Mouse (Mus musculus): ENCODE measurements at regions not wholly inside any gene's neighbourhood (a gene's known extent, or its start where the extent isn't known, plus 50 kb on each side); places are given as distances from the start of the nearest gene placed in this dataset.
A peak's percentile ranks its signal among the peaks of the same experiment; 100 is the strongest.

- intact Hi-C loops (cut with DNase I): no loop called here
- no peaks in the 10 kb centered on the region for H3K79me2 ChIP-seq (replicated peaks; ENCODE audit: control insufficient read depth, insufficient read depth, low read length)
- no peaks in the 10 kb centered on the region for H3K4me1 ChIP-seq (ENCODE audit: control insufficient read depth, insufficient read depth, low read length)
- H3K9ac ChIP-seq (ENCODE audit: low read depth, low read length): no peak overlapping the region
- H3K36me3 ChIP-seq (ENCODE audit: control insufficient read depth, insufficient read depth, low read length): no peaks in the 10 kb centered on the region
- H3K4me3 ChIP-seq: no peak overlapping the region
- no peak overlapping the region for H3K27ac ChIP-seq
- 67% methylated on average over 5 of the region's 5 CpGs for WGBS
- no peak for DNase-seq
- no peak for TF ChIP-seq CTCF (IDR thresholded peaks at IDR 0.05)
- TF ChIP-seq POLR2A (IDR thresholded peaks at IDR 0.05; ENCODE audit: insufficient read depth, low read depth, low read length): no peak
- TF ChIP-seq EP300 (IDR thresholded peaks at IDR 0.05; ENCODE audit: insufficient read depth, low read depth, low read length): no peak
- H3K27me3 ChIP-seq (ENCODE audit: control insufficient read depth, insufficient read depth, low read length): no peaks in the 10 kb centered on the region
These were observed 94.2 kb downstream of the Gm9733 start for GRCm38 (mm10) chr3:15237817-15238432.

- intact Hi-C loops (cut with DNase I): loop anchor here (10.0 kb wide), 1 partner anchor 568 kb away; no protein-coding TSS in a partner anchor
- no peak overlapping the region for H3K4me3 ChIP-seq
These were observed 89.7 kb downstream of the Gm9733 start for GRCm38 (mm10) chr3:15242388-15242787.

GRCm38 (mm10) chr3:15243584-15243983 is 88.5 kb downstream of the Gm9733 start:
- H3K4me1 ChIP-seq (ENCODE audit: control insufficient read depth, insufficient read depth, low read length): no peaks in the 10 kb centered on the region
- H3K36me3 ChIP-seq (ENCODE audit: control insufficient read depth, insufficient read depth, low read length): no peaks in the 10 kb centered on the region
- H3K79me2 ChIP-seq (replicated peaks; ENCODE audit: control insufficient read depth, insufficient read depth, low read length): no peaks in the 10 kb centered on the region
- intact Hi-C loops (cut with DNase I): loop anchor here (10.0 kb wide), 1 partner anchor 569 kb away; no protein-coding TSS in a partner anchor
- H3K27me3 ChIP-seq (ENCODE audit: control insufficient read depth, insufficient read depth, low read length): no peaks in the 10 kb centered on the region
- no peak overlapping the region for H3K27ac ChIP-seq
- H3K9ac ChIP-seq (ENCODE audit: low read depth, low read length): no peak overlapping the region
- DNase-seq: no peak
- no peak for TF ChIP-seq EP300 (IDR thresholded peaks at IDR 0.05; ENCODE audit: insufficient read depth, low read depth, low read length)
- TF ChIP-seq POLR2A (IDR thresholded peaks at IDR 0.05; ENCODE audit: insufficient read depth, low read depth, low read length): no peak
- TF ChIP-seq CTCF (IDR thresholded peaks at IDR 0.05): no peak
- 56% methylated on average over 5 of the region's 5 CpGs for WGBS
- H3K4me3 ChIP-seq: no peak overlapping the region

More at GRCm38 (mm10) chr3:15242388-15242787, 89.7 kb downstream of the Gm9733 start:
- Histone ChIP-seq H3K4me1 (ENCODE audit: control insufficient read depth, insufficient read depth, low read length) (no peaks in the 10 kb centered on the region), H3K79me2 (replicated peaks; ENCODE audit: control insufficient read depth, insufficient read depth, low read length) (no peaks in the 10 kb centered on the region), H3K27me3 (ENCODE audit: control insufficient read depth, insufficient read depth, low read length) (no peaks in the 10 kb centered on the region), H3K27ac (no peak overlapping the region), H3K9ac (ENCODE audit: low read depth, low read length) (no peak overlapping the region), H3K36me3 (ENCODE audit: control insufficient read depth, insufficient read depth, low read length) (no peaks in the 10 kb centered on the region)
- no peak for DNase-seq
- TF ChIP-seq EP300 (IDR thresholded peaks at IDR 0.05; ENCODE audit: insufficient read depth, low read depth, low read length): no peak
- TF ChIP-seq CTCF (IDR thresholded peaks at IDR 0.05): no peak

- Histone ChIP-seq H3K4me3 (no peak overlapping the region), H3K27me3 (ENCODE audit: control insufficient read depth, insufficient read depth, low read length) (no peaks in the 10 kb centered on the region), H3K36me3 (ENCODE audit: control insufficient read depth, insufficient read depth, low read length) (no peaks in the 10 kb centered on the region), H3K4me1 (ENCODE audit: control insufficient read depth, insufficient read depth, low read length) (no peaks in the 10 kb centered on the region), H3K27ac (no peak overlapping the region), H3K9ac (ENCODE audit: low read depth, low read length) (no peak overlapping the region), H3K79me2 (replicated peaks; ENCODE audit: control insufficient read depth, insufficient read depth, low read length) (no peaks in the 10 kb centered on the region)
- TF ChIP-seq EP300 (IDR thresholded peaks at IDR 0.05; ENCODE audit: insufficient read depth, low read depth, low read length) (no peak), CTCF (IDR thresholded peaks at IDR 0.05) (peak; percentile 75)
- 17% methylated on average over 6 of the region's 6 CpGs for WGBS
- no peak for DNase-seq
- intact Hi-C loops (cut with DNase I): loop anchor here (5.0 to 10.0 kb wide), 2 partner anchors 373 to 570 kb away; no protein-coding TSS in a partner anchor
These were observed 87.1 kb downstream of the Gm9733 start for GRCm38 (mm10) chr3:15244999-15245398.

Measured in heart, adult 2 months (tissue).